Mouse (Mus musculus) thymus, postnatal 10 days (tissue): ENCODE results near the gene Arl15.
"Not testable (repeated sequence)": the region's sequence is repeated elsewhere in the genome, so short reads cannot be mapped to it uniquely, and the experiment has no call there.

ENCODE experiments used
- DNase-seq, 2 experiments: peaks; one replicate each; pipeline ENCODE4 v3.0.0; 2021; ENCODE audit warnings: low spot score in 2 of 2

Arl15 gene

GRCm38 (mm10) chr13:113794039-113794704 is at the start of gene Arl15:
Gene Arl15 (plus strand): TSS chr13:113794505.
- peak; percentile 98 to 100 for DNase-seq

DNA sequence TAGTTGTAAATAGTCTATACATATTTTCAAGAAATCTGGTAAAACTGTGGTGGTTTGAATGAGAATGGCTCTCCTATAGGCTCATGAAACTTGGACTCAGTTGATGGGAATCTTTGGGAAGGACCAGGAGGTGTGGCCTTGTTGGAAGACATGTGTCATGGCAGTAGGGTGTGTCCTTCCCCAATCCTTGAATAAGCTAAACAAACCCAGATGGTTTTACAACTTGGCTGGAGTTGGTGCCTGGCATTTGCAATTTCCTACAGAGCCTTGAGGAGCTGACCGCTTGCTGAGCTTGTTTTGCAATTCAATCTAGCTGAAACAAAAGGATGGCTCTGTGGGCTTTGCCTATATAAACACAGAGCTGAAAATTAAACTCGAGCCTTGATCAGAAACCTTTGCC is 49.0 kb upstream of the Arl15 start:
- DNase-seq: no peak

DNA sequence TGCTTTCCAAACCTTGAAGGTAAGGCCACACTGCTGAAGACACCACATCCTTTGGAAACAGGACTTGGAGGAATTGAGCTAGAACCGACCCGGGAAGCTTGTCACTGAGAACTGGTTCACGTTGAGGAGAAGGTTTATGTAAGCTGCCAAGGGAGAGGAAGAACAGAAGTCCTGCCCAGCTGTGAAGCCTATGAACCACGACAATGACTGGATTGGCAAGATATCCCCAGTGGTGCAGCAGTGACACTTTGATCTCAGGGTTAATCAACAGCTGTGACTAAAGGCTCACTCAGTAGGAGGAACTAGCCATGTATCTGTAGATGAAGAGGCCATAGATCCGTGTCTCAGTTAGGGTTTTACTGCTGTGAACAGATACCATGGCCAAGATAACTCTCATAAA is 43.5 kb upstream of the Arl15 start:
- DNase-seq: no peak

GRCm38 (mm10) chr13:113754731-113755689 is 39.3 kb upstream of the Arl15 start:
- DNase-seq: no peak

- DNase-seq: no peak
Measured at GRCm38 (mm10) chr13:113755779-113756178, 38.5 kb upstream of the Arl15 start.

GRCm38 (mm10) chr13:113761717-113762116 is 32.6 kb upstream of the Arl15 start:
- DNase-seq: no peak

GRCm38 (mm10) chr13:113762766-113763516 is 31.4 kb upstream of the Arl15 start:
- DNase-seq: no peak

- no peak for DNase-seq
Measured at GRCm38 (mm10) chr13:113765411-113765810, 28.9 kb upstream of the Arl15 start.

DNA sequence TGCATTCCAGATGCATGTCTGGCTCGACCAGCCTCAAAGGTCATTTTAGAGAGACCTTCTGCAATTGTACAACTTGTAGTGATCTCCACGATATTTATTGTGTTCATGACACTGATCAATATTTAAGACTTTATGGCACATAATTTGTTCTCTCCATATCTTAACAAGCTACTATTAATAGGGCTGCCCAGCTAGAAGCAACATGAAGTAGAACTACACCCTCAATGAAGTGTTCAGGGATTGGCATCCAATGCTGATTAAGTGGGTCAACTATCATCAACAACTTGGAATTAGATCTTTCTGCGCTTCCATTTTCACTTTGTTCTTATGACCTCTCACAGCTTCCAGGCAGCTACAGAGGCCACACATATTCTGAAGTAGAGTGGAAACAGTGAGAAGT is 24.5 kb upstream of the Arl15 start:
- DNase-seq: no peak

GRCm38 (mm10) chr13:113770340-113770739 is 24.0 kb upstream of the Arl15 start:
- no peak for DNase-seq

GRCm38 (mm10) chr13:113771340-113771739 is 23.0 kb upstream of the Arl15 start:
- no peak for DNase-seq

DNA sequence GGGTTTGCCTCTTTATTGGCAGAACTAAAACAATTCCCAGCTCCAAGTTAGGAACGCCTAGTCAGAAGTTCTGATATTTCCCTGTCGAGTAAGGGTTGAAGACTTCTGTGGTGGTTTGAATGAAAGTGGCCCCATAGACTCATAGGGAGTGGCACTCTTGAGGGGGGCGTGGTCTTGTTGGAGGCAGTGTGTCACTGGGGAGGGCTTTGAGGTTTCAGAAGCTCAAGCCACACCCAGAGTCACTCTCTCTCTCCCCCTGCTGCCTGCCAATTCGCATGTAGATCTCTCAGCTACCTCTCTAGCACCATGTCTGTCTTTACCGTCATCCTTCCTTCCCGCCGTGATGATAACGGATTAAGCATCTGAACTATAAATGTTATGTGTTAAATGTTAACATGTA is 19.5 kb upstream of the Arl15 start:
- DNase-seq: no peak

GRCm38 (mm10) chr13:113775244-113776140 is 18.8 kb upstream of the Arl15 start:
- DNase-seq: no peak

GRCm38 (mm10) chr13:113785803-113786202 is 8.5 kb upstream of the Arl15 start:
- no peak for DNase-seq

- no peak for DNase-seq
Measured at GRCm38 (mm10) chr13:113787136-113787535, 7.2 kb upstream of the Arl15 start.

DNA sequence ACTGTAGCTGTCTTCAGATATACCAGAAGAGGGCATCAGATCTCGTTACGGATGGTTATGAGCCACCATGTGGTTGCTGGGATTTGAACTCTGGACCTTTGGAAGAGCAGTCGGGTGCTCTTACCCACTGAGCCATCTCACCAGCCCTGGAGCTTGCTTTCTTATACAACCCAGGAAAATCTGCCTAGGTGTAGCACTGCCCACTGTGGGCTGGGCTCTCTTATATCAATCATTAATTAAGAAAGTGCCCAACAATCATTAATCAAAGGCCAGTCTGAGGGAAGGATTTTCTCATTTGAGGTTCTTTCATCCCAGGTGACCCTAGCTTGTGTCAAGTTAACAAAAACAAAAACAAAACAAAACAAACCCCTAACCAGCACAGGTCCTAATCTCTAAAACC is 4.3 kb upstream of the Arl15 start:
- DNase-seq: not testable (repeated sequence)

DNA sequence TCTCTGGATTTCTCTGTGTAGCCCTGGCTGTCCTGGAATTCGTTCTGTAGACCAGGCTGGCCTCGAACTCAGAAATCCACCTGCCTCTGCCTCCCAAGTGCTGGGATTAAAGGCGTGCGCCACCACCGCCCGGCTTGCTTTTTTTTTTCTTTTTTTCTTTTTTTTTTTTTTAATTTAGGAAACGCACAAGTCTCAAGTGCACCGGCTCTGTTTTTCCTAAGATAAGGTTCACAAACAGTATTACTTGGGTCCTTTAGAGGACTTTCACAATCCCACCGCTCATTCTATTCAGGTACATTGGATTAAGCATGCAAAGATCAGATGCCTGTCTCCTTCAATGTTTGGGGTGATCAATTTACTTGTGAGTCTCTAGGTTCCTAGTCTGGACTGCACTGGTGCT is 668 bp upstream of the Arl15 start:
- no peak for DNase-seq

DNA sequence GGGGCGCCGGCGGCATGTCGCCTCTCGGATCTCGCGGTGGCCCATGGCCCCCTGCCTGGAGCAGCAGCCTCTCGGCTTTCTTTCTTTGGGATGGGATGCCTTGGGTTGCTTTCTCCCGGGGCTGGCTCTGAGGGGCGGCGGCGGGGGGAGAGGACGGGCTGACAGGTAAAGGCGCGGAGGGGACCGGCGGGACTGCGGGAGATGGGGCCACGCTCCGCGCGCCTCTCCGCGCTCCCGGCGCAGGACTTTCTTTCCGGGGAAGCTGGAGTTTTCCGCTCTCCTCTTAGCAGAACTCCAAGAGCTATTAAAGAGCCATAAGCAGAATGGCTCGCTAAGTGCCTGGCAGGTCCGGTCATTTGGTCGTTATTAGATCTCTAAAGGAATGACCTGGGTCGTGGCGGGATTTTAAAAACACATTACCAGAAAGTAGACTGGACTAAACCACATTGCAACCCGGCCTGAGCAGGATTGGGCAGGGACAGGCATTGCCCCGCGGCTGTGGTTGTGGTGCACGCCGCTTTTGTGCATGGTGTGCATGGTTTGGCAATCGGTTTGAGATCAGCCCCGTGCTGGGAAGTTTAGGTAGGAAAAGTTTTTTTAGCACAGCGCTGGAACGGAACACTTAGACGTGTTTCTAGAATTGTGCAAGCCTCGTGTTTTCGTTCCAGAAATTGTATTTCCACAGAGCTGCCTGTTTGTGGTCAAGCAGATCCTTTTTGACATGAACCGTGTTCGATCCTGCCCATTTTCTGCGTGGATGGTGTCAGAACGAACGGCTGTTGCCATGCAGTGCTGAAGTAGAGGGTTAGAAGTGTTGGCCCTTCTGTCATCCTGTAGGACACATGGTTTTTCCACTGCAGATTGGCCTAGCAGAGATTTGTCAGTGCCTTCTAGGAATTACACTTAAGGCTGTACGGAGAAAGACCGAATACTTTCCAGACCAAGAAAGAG is 675 bp downstream of the Arl15 start:
- peak; percentile 26 to 38 for DNase-seq

DNA sequence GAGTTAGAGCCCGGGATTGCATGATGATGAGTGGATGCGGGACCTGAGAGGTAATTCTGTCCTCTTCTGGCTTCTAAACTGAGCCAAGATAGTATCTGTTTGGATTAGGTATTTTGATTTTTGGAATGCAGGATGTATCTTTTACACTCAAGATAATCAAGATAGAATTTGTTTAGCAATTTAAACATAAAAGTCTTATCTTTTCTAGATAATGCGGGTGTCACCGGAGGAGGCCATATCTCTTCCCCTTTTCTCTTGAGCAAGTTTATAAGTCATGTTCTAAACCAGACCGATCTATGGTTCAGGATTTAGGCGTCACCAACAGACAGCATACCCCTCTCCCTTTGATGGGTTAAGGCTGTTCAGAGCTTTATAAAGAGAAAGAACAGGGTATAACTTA is 3.1 kb downstream of the Arl15 start:
- no peak for DNase-seq

DNA sequence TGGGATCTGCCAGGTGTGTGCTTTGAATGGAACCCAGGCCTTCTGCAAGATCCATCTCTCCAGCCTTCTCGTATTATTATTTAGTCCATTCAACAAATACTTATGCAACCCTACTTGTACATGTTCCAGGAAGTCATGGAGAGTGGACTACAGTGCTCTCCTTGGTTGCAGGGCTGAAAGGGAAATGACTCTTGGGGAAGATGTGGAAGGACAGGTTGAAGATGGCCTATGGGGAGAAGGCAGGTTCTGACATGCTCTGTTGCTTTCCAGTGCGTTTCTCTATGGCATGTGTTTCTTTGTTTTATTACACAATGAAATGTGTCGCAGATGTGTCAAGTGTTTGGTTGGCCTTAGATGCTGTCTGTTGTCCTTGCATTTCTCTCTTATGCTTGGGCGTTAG is 5.1 kb downstream of the Arl15 start:
- no peak for DNase-seq
